Mouse (Mus musculus): ENCODE results near the gene Rbpms2. TPM values are rescaled to one million over a fixed set of nuclear protein-coding genes. Genes with fewer than 3 reads are reported as not detected.

Rbpms2 gene
- polyA plus RNA-seq, 1 experiment from 2014 or later, result 23.5 TPM

GRCm38 (mm10) chr9:65661029-65661428, 31.6 kb downstream of the Rbpms2 start:
- Histone ChIP-seq H3K27ac (ENCODE audit: low read depth) (no peak overlapping the region), H3K4me2 (ENCODE audit: low read depth, low read length) (no peak overlapping the region), H3K36me3 (replicated peaks; ENCODE audit: insufficient read depth, low read length) (no peaks in the 10 kb centered on the region), H3K9ac (replicated peaks) (no peak overlapping the region), H3K27me3 (ENCODE audit: insufficient read depth, low read length) (no peaks in the 10 kb centered on the region), H3K4me3 (ENCODE audit: low read depth, low read length) (no peak overlapping the region), H3K9me3 (ENCODE audit: low read length) (no peaks in the 10 kb centered on the region), H3K4me1 (ENCODE audit: insufficient read depth) (peaks cover 2% of the 10 kb centered on the region; the same call in 1 of the 2 replicates)
- no peak for ATAC-seq
- peak; percentile 50 for TF ChIP-seq CTCF (IDR thresholded peaks at IDR 0.05; ENCODE audit: low read depth)
- TF ChIP-seq EP300 (IDR thresholded peaks at IDR 0.05; ENCODE audit: low read depth), result no peak
- DNase-seq, result no peak
- WGBS (ENCODE audit: insufficient replicate concordance), result 59% methylated on average over 5 of the region's 5 CpGs

- H3K4me1 ChIP-seq (ENCODE audit: insufficient read depth), result peaks cover 2% of the 10 kb centered on the region; the same call in 1 of the 2 replicates
- H3K4me2 ChIP-seq (ENCODE audit: low read depth, low read length), result no peak overlapping the region
- H3K27ac ChIP-seq (ENCODE audit: low read depth), result no peak overlapping the region
- no peaks in the 10 kb centered on the region for H3K36me3 ChIP-seq (replicated peaks; ENCODE audit: insufficient read depth, low read length)
- no peak for DNase-seq
- no peak overlapping the region for H3K4me3 ChIP-seq (ENCODE audit: low read depth, low read length)
- TF ChIP-seq CTCF (IDR thresholded peaks at IDR 0.05; ENCODE audit: low read depth), result no peak
- no peak for TF ChIP-seq EP300 (IDR thresholded peaks at IDR 0.05; ENCODE audit: low read depth)
- no peak overlapping the region for H3K9ac ChIP-seq (replicated peaks)
- no peak for ATAC-seq
- no peaks in the 10 kb centered on the region for H3K9me3 ChIP-seq (ENCODE audit: low read length)
- 75% methylated on average over 1 of the region's 1 CpGs for WGBS (ENCODE audit: insufficient replicate concordance)
- no peaks in the 10 kb centered on the region for H3K27me3 ChIP-seq (ENCODE audit: insufficient read depth, low read length)
These were observed 32.0 kb downstream of the Rbpms2 start for GRCm38 (mm10) chr9:65661493-65661892.

GRCm38 (mm10) chr9:65664163-65664562, 34.7 kb downstream of the Rbpms2 start:
- Histone ChIP-seq H3K9me3 (ENCODE audit: low read length) (no peaks in the 10 kb centered on the region), H3K36me3 (replicated peaks; ENCODE audit: insufficient read depth, low read length) (no peaks in the 10 kb centered on the region), H3K27ac (ENCODE audit: low read depth) (no peak overlapping the region), H3K4me3 (ENCODE audit: low read depth, low read length) (no peak overlapping the region), H3K27me3 (ENCODE audit: insufficient read depth, low read length) (no peaks in the 10 kb centered on the region), H3K4me2 (ENCODE audit: low read depth, low read length) (no peak overlapping the region), H3K9ac (replicated peaks) (no peak overlapping the region), H3K4me1 (ENCODE audit: insufficient read depth) (peaks cover 2% of the 10 kb centered on the region; the same call in 1 of the 2 replicates)
- TF ChIP-seq EP300 (IDR thresholded peaks at IDR 0.05; ENCODE audit: low read depth), result no peak
- peak; percentile 85 for TF ChIP-seq CTCF (IDR thresholded peaks at IDR 0.05; ENCODE audit: low read depth)
- ATAC-seq, result 0 out of 2 replicates have a peak, but pooled peaks have one; percentile 31
- WGBS (ENCODE audit: insufficient replicate concordance), result 2% methylated on average over 3 of the region's 3 CpGs
- peak; percentile 64 for DNase-seq

GRCm38 (mm10) chr9:65666042-65666441, 36.6 kb downstream of the Rbpms2 start:
- ATAC-seq, result peak; percentile 77
- WGBS (ENCODE audit: insufficient replicate concordance), result 16% methylated on average over 5 of the region's 5 CpGs
- H3K27ac ChIP-seq (ENCODE audit: low read depth), result no peak overlapping the region

GRCm38 (mm10) chr9:65667701-65668100, 38.3 kb downstream of the Rbpms2 start, which contains the start of gene Oaz2:
TSS of gene Oaz2 (plus strand) at chr9:65668001.
- DNase-seq (no peak), ATAC-seq (no peak)
- WGBS (ENCODE audit: insufficient replicate concordance), result 90% methylated on average over 8 of the region's 8 CpGs

More at GRCm38 (mm10) chr9:65666042-65666441, 36.6 kb downstream of the Rbpms2 start:
- H3K4me1 ChIP-seq (ENCODE audit: insufficient read depth), result peaks cover 3% of the 10 kb centered on the region; the same call in 1 of the 2 replicates
- TF ChIP-seq CTCF (IDR thresholded peaks at IDR 0.05; ENCODE audit: low read depth), result peak; percentile 84
- no peak for TF ChIP-seq EP300 (IDR thresholded peaks at IDR 0.05; ENCODE audit: low read depth)
- no peaks in the 10 kb centered on the region for H3K36me3 ChIP-seq (replicated peaks; ENCODE audit: insufficient read depth, low read length)
- H3K4me3 ChIP-seq (ENCODE audit: low read depth, low read length), result no peak overlapping the region
- no peaks in the 10 kb centered on the region for H3K9me3 ChIP-seq (ENCODE audit: low read length)
- no peak overlapping the region for H3K4me2 ChIP-seq (ENCODE audit: low read depth, low read length)
- DNase-seq, result peak; percentile 80
- no peak overlapping the region for H3K9ac ChIP-seq (replicated peaks)
- no peaks in the 10 kb centered on the region for H3K27me3 ChIP-seq (ENCODE audit: insufficient read depth, low read length)

GRCm38 (mm10) chr9:65671431-65671931, 42.0 kb downstream of the Rbpms2 start:
- ATAC-seq, result peak; percentile 26

More at GRCm38 (mm10) chr9:65667701-65668100, 38.3 kb downstream of the Rbpms2 start, which contains the start of gene Oaz2:
- Histone ChIP-seq H3K4me2 (ENCODE audit: low read depth, low read length) (no peak within 1 kb of the TSS), H3K9me3 (ENCODE audit: low read length) (no peaks in the 10 kb centered on the region), H3K27ac (ENCODE audit: low read depth) (no peak within 1 kb of the TSS), H3K4me1 (ENCODE audit: insufficient read depth) (peaks cover 15% of the 10 kb centered on the region), H3K36me3 (replicated peaks; ENCODE audit: insufficient read depth, low read length) (no peaks in the 10 kb centered on the region), H3K4me3 (ENCODE audit: low read depth, low read length) (no peak within 1 kb of the TSS), H3K9ac (replicated peaks) (no peak within 1 kb of the TSS), H3K27me3 (ENCODE audit: insufficient read depth, low read length) (no peaks in the 10 kb centered on the region)
- TF ChIP-seq CTCF (IDR thresholded peaks at IDR 0.05; ENCODE audit: low read depth), result no peak
- TF ChIP-seq EP300 (IDR thresholded peaks at IDR 0.05; ENCODE audit: low read depth), result no peak

More at GRCm38 (mm10) chr9:65671431-65671931, 42.0 kb downstream of the Rbpms2 start:
- Histone ChIP-seq H3K9ac (replicated peaks) (0 out of 2 replicates have a peak overlapping the region, but pooled peaks have one; percentile 7), H3K36me3 (replicated peaks; ENCODE audit: insufficient read depth, low read length) (no peaks in the 10 kb centered on the region), H3K9me3 (ENCODE audit: low read length) (no peaks in the 10 kb centered on the region), H3K4me3 (ENCODE audit: low read depth, low read length) (no peak overlapping the region), H3K27me3 (ENCODE audit: insufficient read depth, low read length) (no peaks in the 10 kb centered on the region), H3K27ac (ENCODE audit: low read depth) (peak overlapping the region; percentile 57), H3K4me1 (ENCODE audit: insufficient read depth) (peaks cover 22% of the 10 kb centered on the region), H3K4me2 (ENCODE audit: low read depth, low read length) (peak overlapping the region; percentile 32; the same call in 1 of the 2 replicates)
- TF ChIP-seq CTCF (IDR thresholded peaks at IDR 0.05; ENCODE audit: low read depth), result no peak
- 0 out of 2 replicates have a peak, but pooled peaks have one; percentile 20 for TF ChIP-seq EP300 (IDR thresholded peaks at IDR 0.05; ENCODE audit: low read depth)
- WGBS (ENCODE audit: insufficient replicate concordance), result 38% methylated on average over 8 of the region's 9 CpGs
- peak; percentile 64 for DNase-seq
